Mouse (Mus musculus): ENCODE measurements around the gene Sprtn.

Sprtn gene

DNA sequence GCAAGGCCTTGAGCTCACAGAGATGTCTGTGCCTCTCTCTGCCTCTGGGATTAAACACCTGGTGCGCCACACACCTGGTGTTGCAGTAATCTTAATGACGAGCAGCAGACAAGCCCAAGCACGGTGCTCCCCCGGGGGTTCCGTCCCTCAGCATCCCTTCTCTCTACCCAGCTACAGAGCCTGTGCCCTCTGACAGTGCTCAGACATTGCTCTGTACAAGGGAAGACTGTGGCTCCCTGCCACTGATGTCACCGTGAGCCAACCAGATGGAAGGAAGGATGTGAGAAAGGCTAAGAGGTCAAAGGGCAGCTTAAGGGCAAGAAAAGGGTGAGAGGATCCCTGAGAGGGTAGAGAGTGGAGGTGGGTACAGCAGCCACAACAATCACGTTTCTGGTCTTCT lies 46.7 kb downstream of the Sprtn start:
- DNase-seq (ENCODE audit: low spot score in 2 of 2), result no peak

GRCm38 (mm10) chr8:124947865-124948732 lies 50.4 kb downstream of the Sprtn start:
- peak; percentile 49 to 76 for DNase-seq (ENCODE audit: low spot score in 2 of 2)

- DNase-seq (ENCODE audit: low spot score in 2 of 2), result no peak
Measured at GRCm38 (mm10) chr8:124948733-124949111, 51.0 kb downstream of the Sprtn start.

- peak; percentile 72 to 84 for DNase-seq (ENCODE audit: low spot score in 2 of 2)
Measured at GRCm38 (mm10) chr8:124949209-124950068, 51.8 kb downstream of the Sprtn start, which contains the start of gene Egln1. Gene Egln1, minus strand, starts transcription at chr8:124949324.

DNA sequence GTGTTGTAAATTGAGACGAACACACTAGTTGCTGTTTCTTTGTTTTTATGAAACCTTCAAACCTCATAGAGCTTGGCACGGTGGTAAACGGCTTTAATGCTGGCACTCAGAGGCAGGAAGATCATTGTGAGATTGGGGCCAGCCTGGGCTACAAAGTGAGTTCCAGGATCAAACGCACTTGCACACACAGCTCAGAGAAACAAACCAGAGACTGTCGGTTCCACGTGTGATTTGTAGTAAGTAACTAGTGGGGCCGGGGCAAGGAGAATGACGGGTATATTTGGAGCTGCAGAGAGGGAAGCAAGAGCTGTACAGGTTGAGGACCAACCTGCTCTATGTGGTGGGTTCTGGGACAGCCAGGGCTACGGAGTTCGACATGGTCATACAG lies 52.4 kb downstream of the Sprtn start:
- DNase-seq (ENCODE audit: low spot score in 2 of 2), result no peak

GRCm38 (mm10) chr8:124950865-124951264 lies 53.2 kb downstream of the Sprtn start:
- DNase-seq (ENCODE audit: low spot score in 2 of 2), result no peak

DNA sequence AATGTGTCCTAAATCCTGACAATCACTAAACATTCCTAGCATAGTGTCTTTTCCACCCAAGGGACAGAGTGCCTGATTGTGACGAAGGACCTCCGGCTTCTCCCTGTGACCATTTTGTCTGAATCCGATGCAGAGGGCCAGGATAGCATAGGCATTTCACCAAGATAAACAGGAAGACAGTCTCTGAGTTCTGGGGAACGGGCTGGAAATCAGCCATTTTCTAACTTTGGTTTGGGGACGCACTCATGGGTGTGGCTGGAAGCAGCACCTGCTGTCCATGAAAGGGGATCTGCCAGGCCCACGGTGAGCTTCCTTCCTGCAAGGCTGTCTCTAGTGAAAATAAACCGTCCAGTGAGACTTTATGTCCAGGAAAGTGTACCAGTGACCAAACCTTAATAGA lies 55.5 kb downstream of the Sprtn start:
- DNase-seq (ENCODE audit: low spot score in 2 of 2), result no peak

DNA sequence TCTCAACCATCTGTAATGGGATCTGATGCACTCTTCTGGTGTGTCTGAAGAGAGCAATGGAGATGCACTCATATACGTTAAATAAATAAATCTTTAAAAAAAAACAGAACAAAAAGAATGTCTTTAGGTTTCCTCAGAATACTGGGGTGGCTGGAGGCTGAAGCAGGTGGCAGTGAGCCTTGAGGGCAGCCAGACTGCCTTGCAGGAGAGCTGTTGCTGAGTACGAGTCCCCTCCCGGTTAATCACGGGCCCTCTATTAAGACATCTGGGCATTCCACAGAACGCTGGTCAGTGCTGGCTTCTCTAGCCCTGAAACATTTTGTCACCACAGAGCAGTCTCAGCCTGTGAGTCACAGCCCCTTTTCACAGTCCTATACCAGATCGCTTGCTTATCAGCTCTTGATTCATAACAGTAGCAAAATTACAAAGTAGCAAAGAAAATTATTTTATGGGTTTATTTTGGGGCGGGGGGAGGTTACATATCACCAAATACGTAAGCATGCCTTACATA lies 56.9 kb downstream of the Sprtn start:
- no peak for DNase-seq (ENCODE audit: low spot score in 2 of 2)

All from spleen, postnatal 4 days (tissue).